Mouse (Mus musculus): ENCODE measurements around the gene Uckl1. TPM values are rescaled to one million over a fixed set of nuclear protein-coding genes. Genes with fewer than 3 reads are reported as not detected.
A peak's percentile ranks its signal among the peaks of the same experiment; 100 is the strongest.

Uckl1 gene
- polyA plus RNA-seq, 1 experiment from 2014 or later = 51.0 TPM

DNA sequence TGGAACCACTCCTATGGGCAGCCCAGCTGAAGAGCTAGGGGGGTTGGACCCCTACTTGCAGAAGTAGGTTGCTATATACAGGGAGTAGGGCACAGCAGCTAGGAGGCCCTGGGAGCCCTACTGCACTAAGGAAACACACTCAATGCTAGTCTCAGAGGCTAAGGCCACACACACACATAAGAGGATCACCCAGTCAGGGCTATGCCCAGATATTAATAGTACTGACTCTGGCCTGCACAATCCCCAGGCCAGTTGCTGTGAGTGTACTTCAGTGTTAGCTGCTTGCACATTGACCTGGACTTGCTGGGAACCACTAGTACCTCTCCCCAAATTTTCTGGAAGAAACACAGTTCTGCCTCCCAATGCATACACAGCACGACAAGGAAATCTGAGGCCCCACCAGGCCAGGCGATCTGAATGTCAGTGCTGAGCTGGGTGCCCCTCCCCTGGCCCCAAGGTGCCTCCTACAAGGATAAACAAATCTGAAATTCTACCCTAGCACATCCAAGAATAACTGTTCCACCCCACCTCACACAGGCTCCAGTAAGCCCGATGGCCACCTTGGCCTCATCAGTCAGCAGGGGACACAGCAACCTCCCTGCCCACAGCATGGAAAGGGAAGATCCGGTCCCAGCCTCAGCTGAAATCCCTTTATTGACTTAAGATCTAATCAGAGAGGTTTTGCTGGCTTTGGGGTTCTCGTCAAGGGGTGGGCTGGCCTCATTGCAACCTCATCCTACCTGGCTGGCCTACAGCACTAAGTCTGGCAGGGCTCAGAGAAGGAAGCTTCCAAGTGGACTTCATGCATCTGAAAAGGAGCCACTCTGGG, 5.7 kb downstream of the Uckl1 start:
- Histone ChIP-seq H3K4me1 (replicated peaks; ENCODE audit: control insufficient read depth, insufficient read depth, low read length) (peaks cover 4% of the 10 kb centered on the region; the same call in 1 of the 2 replicates), H3K4me3 (ENCODE audit: low read depth, low read length) (no peak overlapping the region), H3K9me3 (ENCODE audit: control insufficient read depth, low read length) (no peaks in the 10 kb centered on the region), H3K9ac (ENCODE audit: low read length) (no peak overlapping the region), H3K36me3 (ENCODE audit: control insufficient read depth, insufficient read depth, low read length) (no peaks in the 10 kb centered on the region), H3K27ac (ENCODE audit: low read depth, low read length) (no peak overlapping the region), H3K4me2 (ENCODE audit: low read depth, low read length, severe bottlenecking) (no peak overlapping the region), H3K27me3 (ENCODE audit: control insufficient read depth, insufficient read depth, low read length) (no peaks in the 10 kb centered on the region)
- DNase-seq (ENCODE audit: low spot score) (peak; percentile 48), ATAC-seq (replicated peaks; ENCODE audit: low FRiP score) (no peak)
- WGBS = 81% methylated on average over 5 of the region's 5 CpGs

- 87% methylated on average over 7 of the region's 7 CpGs for WGBS
- Histone ChIP-seq H3K9me3 (ENCODE audit: control insufficient read depth, low read length) (no peaks in the 10 kb centered on the region), H3K4me2 (ENCODE audit: low read depth, low read length, severe bottlenecking) (no peak overlapping the region), H3K4me1 (replicated peaks; ENCODE audit: control insufficient read depth, insufficient read depth, low read length) (peaks cover 4% of the 10 kb centered on the region; the same call in 1 of the 2 replicates), H3K36me3 (ENCODE audit: control insufficient read depth, insufficient read depth, low read length) (no peaks in the 10 kb centered on the region), H3K9ac (ENCODE audit: low read length) (no peak overlapping the region), H3K27me3 (ENCODE audit: control insufficient read depth, insufficient read depth, low read length) (no peaks in the 10 kb centered on the region), H3K4me3 (ENCODE audit: low read depth, low read length) (no peak overlapping the region), H3K27ac (ENCODE audit: low read depth, low read length) (no peak overlapping the region)
- DNase-seq (ENCODE audit: low spot score) = peak; percentile 41
- ATAC-seq (replicated peaks; ENCODE audit: low FRiP score) = no peak
These were observed 6.6 kb downstream of the Uckl1 start for GRCm38 (mm10) chr2:181577981-181578581.

DNA sequence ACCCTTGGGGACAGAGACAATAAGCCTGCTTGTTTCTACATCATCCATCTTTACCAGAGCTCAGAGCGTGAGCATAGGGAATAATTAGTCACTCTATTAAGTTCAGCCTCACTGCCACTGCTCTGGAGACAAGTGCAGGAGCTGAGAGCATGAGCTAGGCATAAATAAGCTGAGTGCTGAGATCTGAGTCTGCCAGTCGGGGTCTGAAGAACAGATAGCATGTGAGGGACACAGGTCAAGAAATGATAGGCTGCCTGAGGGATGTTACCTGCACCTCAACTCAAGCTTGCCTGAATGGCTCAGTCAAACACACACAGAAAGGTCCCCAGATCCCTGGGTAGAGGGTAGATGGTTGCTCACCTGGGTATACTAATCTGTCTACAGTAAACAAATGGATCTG, 7.6 kb downstream of the Uckl1 start:
- 83% methylated on average over 2 of the region's 2 CpGs for WGBS
- Histone ChIP-seq H3K36me3 (ENCODE audit: control insufficient read depth, insufficient read depth, low read length) (no peaks in the 10 kb centered on the region), H3K4me2 (ENCODE audit: low read depth, low read length, severe bottlenecking) (no peak overlapping the region), H3K27me3 (ENCODE audit: control insufficient read depth, insufficient read depth, low read length) (no peaks in the 10 kb centered on the region), H3K4me1 (replicated peaks; ENCODE audit: control insufficient read depth, insufficient read depth, low read length) (peaks cover 4% of the 10 kb centered on the region; the same call in 1 of the 2 replicates), H3K4me3 (ENCODE audit: low read depth, low read length) (no peak overlapping the region), H3K9me3 (ENCODE audit: control insufficient read depth, low read length) (no peaks in the 10 kb centered on the region), H3K27ac (ENCODE audit: low read depth, low read length) (no peak overlapping the region), H3K9ac (ENCODE audit: low read length) (no peak overlapping the region)
- peak; percentile 40 for DNase-seq (ENCODE audit: low spot score)
- ATAC-seq (replicated peaks; ENCODE audit: low FRiP score) = no peak

DNA sequence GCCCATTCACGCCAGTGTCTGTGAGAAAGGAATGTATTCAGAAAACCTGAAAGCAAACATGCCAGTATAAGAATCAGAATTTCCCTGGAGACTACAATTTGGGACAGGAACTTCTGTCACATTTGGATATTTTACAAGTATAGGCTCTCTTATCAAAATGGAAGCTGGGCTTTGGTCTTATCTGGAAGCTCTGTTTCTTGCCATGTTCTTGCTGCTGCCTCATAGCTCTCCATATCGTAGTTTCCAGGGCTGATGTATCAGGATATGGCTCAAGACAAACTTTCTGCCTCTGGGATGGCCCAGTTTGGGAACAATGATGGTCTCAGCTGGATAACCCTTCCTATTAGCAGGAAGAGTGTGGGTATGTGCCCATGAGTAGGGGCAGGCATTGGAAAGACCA, 8.1 kb downstream of the Uckl1 start:
- WGBS = 86% methylated on average over 2 of the region's 2 CpGs
- peaks cover 4% of the 10 kb centered on the region; the same call in 1 of the 2 replicates for H3K4me1 ChIP-seq (replicated peaks; ENCODE audit: control insufficient read depth, insufficient read depth, low read length)
- DNase-seq (ENCODE audit: low spot score) (no peak), ATAC-seq (replicated peaks; ENCODE audit: low FRiP score) (no peak)
- no peak overlapping the region for H3K27ac ChIP-seq (ENCODE audit: low read depth, low read length)
- no peaks in the 10 kb centered on the region for H3K36me3 ChIP-seq (ENCODE audit: control insufficient read depth, insufficient read depth, low read length)
- H3K9me3 ChIP-seq (ENCODE audit: control insufficient read depth, low read length) = no peaks in the 10 kb centered on the region
- no peak overlapping the region for H3K4me2 ChIP-seq (ENCODE audit: low read depth, low read length, severe bottlenecking)
- H3K4me3 ChIP-seq (ENCODE audit: low read depth, low read length) = no peak overlapping the region
- no peak overlapping the region for H3K9ac ChIP-seq (ENCODE audit: low read length)
- H3K27me3 ChIP-seq (ENCODE audit: control insufficient read depth, insufficient read depth, low read length) = no peaks in the 10 kb centered on the region

- ATAC-seq (replicated peaks; ENCODE audit: low FRiP score) (no peak), DNase-seq (ENCODE audit: low spot score) (peak; percentile 34)
- no peak overlapping the region for H3K27ac ChIP-seq (ENCODE audit: low read depth, low read length)
- no peaks in the 10 kb centered on the region for H3K4me1 ChIP-seq (replicated peaks; ENCODE audit: control insufficient read depth, insufficient read depth, low read length)
- H3K4me2 ChIP-seq (ENCODE audit: low read depth, low read length, severe bottlenecking) = no peak overlapping the region
- WGBS = 93% methylated on average over 7 of the region's 7 CpGs
- H3K9ac ChIP-seq (ENCODE audit: low read length) = no peak overlapping the region
- no peaks in the 10 kb centered on the region for H3K36me3 ChIP-seq (ENCODE audit: control insufficient read depth, insufficient read depth, low read length)
- H3K9me3 ChIP-seq (ENCODE audit: control insufficient read depth, low read length) = no peaks in the 10 kb centered on the region
- no peak overlapping the region for H3K4me3 ChIP-seq (ENCODE audit: low read depth, low read length)
- H3K27me3 ChIP-seq (ENCODE audit: control insufficient read depth, insufficient read depth, low read length) = no peaks in the 10 kb centered on the region
These were observed 9.7 kb downstream of the Uckl1 start for GRCm38 (mm10) chr2:181574921-181575545.

DNA sequence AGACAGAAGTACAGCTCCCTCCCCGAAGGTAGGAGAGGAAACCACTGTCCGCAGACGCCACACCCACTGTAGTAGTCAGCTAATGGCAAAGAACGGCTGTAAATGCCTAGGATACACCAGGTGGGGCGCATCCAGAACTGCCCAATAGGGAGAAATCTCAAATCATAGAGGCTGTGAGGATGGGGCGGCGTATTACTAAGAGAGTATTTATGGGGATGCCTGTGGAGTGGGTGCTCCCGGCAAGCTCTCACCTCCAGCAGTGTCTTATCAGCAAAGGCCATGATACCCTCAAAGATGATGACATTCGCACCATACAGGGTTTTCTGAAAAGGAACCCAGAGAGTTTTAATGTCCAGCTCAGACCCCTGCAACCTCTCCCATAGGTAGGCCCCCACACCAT, 10.7 kb downstream of the Uckl1 start:
- Histone ChIP-seq H3K4me1 (replicated peaks; ENCODE audit: control insufficient read depth, insufficient read depth, low read length) (no peaks in the 10 kb centered on the region), H3K9me3 (ENCODE audit: control insufficient read depth, low read length) (no peaks in the 10 kb centered on the region), H3K27me3 (ENCODE audit: control insufficient read depth, insufficient read depth, low read length) (no peaks in the 10 kb centered on the region), H3K27ac (ENCODE audit: low read depth, low read length) (no peak overlapping the region), H3K36me3 (ENCODE audit: control insufficient read depth, insufficient read depth, low read length) (no peaks in the 10 kb centered on the region), H3K4me2 (ENCODE audit: low read depth, low read length, severe bottlenecking) (no peak overlapping the region), H3K9ac (ENCODE audit: low read length) (no peak overlapping the region), H3K4me3 (ENCODE audit: low read depth, low read length) (no peak overlapping the region)
- 90% methylated on average over 9 of the region's 9 CpGs for WGBS
- DNase-seq (ENCODE audit: low spot score) = no peak
- ATAC-seq (replicated peaks; ENCODE audit: low FRiP score) = no peak

DNA sequence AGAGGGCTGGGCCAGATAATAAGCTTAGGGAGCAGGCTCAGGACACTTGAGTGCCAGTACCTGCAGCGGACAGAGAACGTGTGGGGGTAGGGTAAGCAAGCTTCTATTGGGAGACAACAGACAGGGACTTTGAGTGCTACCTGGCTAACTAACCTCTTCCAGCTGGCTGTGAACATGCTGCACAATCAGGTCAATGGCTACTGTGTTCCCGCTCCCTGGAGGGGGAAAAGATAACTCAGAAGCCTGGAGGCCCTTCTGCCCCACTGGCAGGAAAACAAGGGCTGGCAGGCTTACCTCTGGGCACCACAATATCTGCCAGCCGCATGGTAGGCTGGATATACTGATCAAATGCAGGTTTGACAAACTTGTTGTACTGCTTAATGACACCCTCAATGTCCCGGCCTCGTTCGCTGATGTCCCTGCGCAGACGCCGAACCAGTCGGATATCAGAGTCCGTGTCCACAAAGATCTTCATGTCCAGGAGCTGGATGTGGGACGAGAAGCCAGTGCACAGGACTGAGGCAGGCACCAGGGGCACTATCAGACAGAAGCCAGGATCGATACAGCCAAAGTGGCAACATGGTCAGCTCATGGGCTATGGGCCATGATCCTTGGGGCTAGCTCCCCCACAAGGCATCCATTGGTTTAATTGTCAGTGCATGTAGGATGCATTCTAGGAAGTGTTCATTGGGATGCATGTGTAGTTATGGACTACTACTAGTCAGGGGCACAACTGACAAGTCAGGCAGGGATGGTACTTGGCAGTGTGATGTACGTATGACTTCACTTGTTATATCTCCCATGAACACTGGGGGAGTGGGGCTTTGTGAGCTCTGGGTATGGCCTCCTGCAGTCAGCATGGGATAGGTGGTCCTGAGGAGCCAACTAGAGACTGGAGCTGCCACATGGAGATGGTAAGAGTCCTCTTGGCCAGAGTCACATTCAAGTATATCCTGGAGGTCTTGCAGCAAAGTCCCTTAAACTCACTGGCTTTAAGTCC, 11.5 kb downstream of the Uckl1 start:
- DNase-seq (ENCODE audit: low spot score) = peak; percentile 43
- WGBS = 93% methylated on average over 15 of the region's 15 CpGs
- ATAC-seq (replicated peaks; ENCODE audit: low FRiP score) = no peak

More for the DNA sequence above, 11.5 kb downstream of the Uckl1 start:
- Histone ChIP-seq H3K4me2 (ENCODE audit: low read depth, low read length, severe bottlenecking) (no peak overlapping the region), H3K4me3 (ENCODE audit: low read depth, low read length) (no peak overlapping the region), H3K4me1 (replicated peaks; ENCODE audit: control insufficient read depth, insufficient read depth, low read length) (no peaks in the 10 kb centered on the region), H3K9ac (ENCODE audit: low read length) (no peak overlapping the region), H3K36me3 (ENCODE audit: control insufficient read depth, insufficient read depth, low read length) (no peaks in the 10 kb centered on the region), H3K9me3 (ENCODE audit: control insufficient read depth, low read length) (no peaks in the 10 kb centered on the region), H3K27ac (ENCODE audit: low read depth, low read length) (no peak overlapping the region), H3K27me3 (ENCODE audit: control insufficient read depth, insufficient read depth, low read length) (no peaks in the 10 kb centered on the region)

All from forebrain, embryonic 11.5 days (tissue).